Mouse (Mus musculus) brain, adult 2 months (tissue): ENCODE measurements around the gene Gm6871.
"Not testable (repeated sequence)": the region's sequence is repeated elsewhere in the genome, so short reads cannot be mapped to it uniquely, and the experiment has no call there.

ENCODE experiments used
- DNase-seq: peaks from one replicate; pipeline ENCODE4 v3.0.0; 2011; ENCODE audit warnings: low read depth, low spot score

Gm6871 gene

GRCm38 (mm10) chr7:41573562-41573961 is at the start of gene Gm6871:
Gm6871 (minus strand) TSS chr7:41573662.
- not testable (repeated sequence) for DNase-seq

GRCm38 (mm10) chr7:41616241-41616640 is 42.8 kb upstream of the Gm6871 start:
- not testable (repeated sequence) for DNase-seq

GRCm38 (mm10) chr7:41611654-41612053 is 38.2 kb upstream of the Gm6871 start:
- no peak for DNase-seq

GRCm38 (mm10) chr7:41599932-41600548 is 26.6 kb upstream of the Gm6871 start:
- DNase-seq: peak; percentile 65

- DNase-seq: peak; percentile 97
Measured at GRCm38 (mm10) chr7:41599034-41599813, 25.8 kb upstream of the Gm6871 start, which contains the start of gene 2610021A01Rik. 2610021A01Rik (plus strand) TSS chr7:41599230.

GRCm38 (mm10) chr7:41598615-41599014 is 25.2 kb upstream of the Gm6871 start:
- DNase-seq: no peak

GRCm38 (mm10) chr7:41587831-41588230 is 14.4 kb upstream of the Gm6871 start:
- DNase-seq: not testable (repeated sequence)

GRCm38 (mm10) chr7:41582028-41582427 is 8.6 kb upstream of the Gm6871 start:
- DNase-seq: no peak

GRCm38 (mm10) chr7:41577956-41578355 is 4.5 kb upstream of the Gm6871 start:
- no peak for DNase-seq

GRCm38 (mm10) chr7:41560681-41561080 is 12.8 kb downstream of the Gm6871 start:
- no peak for DNase-seq

- no peak for DNase-seq
Measured at GRCm38 (mm10) chr7:41512672-41513071, 60.8 kb downstream of the Gm6871 start.

- DNase-seq: no peak
Measured at GRCm38 (mm10) chr7:41512207-41512606, 61.3 kb downstream of the Gm6871 start.

GRCm38 (mm10) chr7:41502402-41502801 is 71.1 kb downstream of the Gm6871 start:
- no peak for DNase-seq

GRCm38 (mm10) chr7:41500151-41500934 is 73.1 kb downstream of the Gm6871 start:
- peak; percentile 79 for DNase-seq

GRCm38 (mm10) chr7:41499389-41500049 is 73.9 kb downstream of the Gm6871 start, which contains the start of the genes Gm20449 and AW146154:
Gm20449 (minus strand) TSS chr7:41499417.
AW146154 (minus strand) TSS chr7:41499890.
- peak; percentile 97 for DNase-seq

- not testable (repeated sequence) for DNase-seq
Measured at GRCm38 (mm10) chr7:41499018-41499388, 74.5 kb downstream of the Gm6871 start.

- not testable (repeated sequence) for DNase-seq
Measured at GRCm38 (mm10) chr7:41498464-41498863, 75.0 kb downstream of the Gm6871 start.

- no peak for DNase-seq
Measured at GRCm38 (mm10) chr7:41497871-41498270, 75.6 kb downstream of the Gm6871 start.
